Mouse (Mus musculus) liver, embryonic 16.5 days (tissue): Measurements from ENCODE around the gene Lasp1. TPM values are rescaled to one million over a fixed set of nuclear protein-coding genes. Genes with fewer than 3 reads are reported as not detected.
"Not testable (repeated sequence)": the region's sequence is repeated elsewhere in the genome, so short reads cannot be mapped to it uniquely, and the experiment has no call there.

ENCODE experiments used
- ATAC-seq: fragments of 200-750 bp; cut with Nextera tagmentation; 2 replicates; pipeline ENCODE4 v1.8.0; 2017; ENCODE audit warnings: low read depth, mild to moderate bottlenecking, moderate number of reproducible peaks, moderate library complexity
- H3K27ac ChIP-seq: fragments of 300-500 bp; sonication (generic); 2 replicates; pipeline ENCODE4 v1.5.1; 2014; ENCODE audit warnings: mild to moderate bottlenecking, low read length
- H3K27me3 ChIP-seq: fragments of 300-500 bp; sonication (generic); 2 replicates; pipeline ENCODE4 v1.6.1; 2014; ENCODE audit warnings: low read depth, low read length, mixed read lengths; ENCODE audit not compliant: control insufficient read depth, insufficient read depth
- H3K36me3 ChIP-seq: fragments of 300-500 bp; sonication (generic); 2 replicates; pipeline ENCODE4 v1.6.1; 2014; ENCODE audit warnings: mild to moderate bottlenecking; ENCODE audit not compliant: control insufficient read depth, insufficient read depth
- H3K4me1 ChIP-seq: fragments of 300-500 bp; sonication (generic); 2 replicates; pipeline ENCODE4 v1.6.1; 2014; ENCODE audit warnings: low read depth, low read length, mixed read lengths; ENCODE audit not compliant: control insufficient read depth
- H3K4me2 ChIP-seq: fragments of 300-500 bp; sonication (generic); 2 replicates; pipeline ENCODE4 v1.6.1; 2014; ENCODE audit warnings: low read depth, low read length, mixed read lengths
- H3K4me3 ChIP-seq: fragments of 300-500 bp; sonication (generic); 2 replicates; pipeline ENCODE4 v1.5.1; 2014; ENCODE audit warnings: low read depth, mild to moderate bottlenecking, low read length
- H3K9ac ChIP-seq: fragments of 300-500 bp; sonication (generic); 2 replicates; pipeline ENCODE4 v1.6.1; 2014; ENCODE audit warnings: low read depth, low read length
- H3K9me3 ChIP-seq: fragments of 300-500 bp; sonication (generic); replicated peaks from 2 replicates; pipeline ENCODE4 v1.6.1; 2016; ENCODE audit warnings: low read length; ENCODE audit not compliant: control insufficient read depth
- WGBS: fragments of 180-500 bp; shearing (Covaris S2); extraction: QIAGEN DNeasy Blood & Tissue Kit; methylation state at CpG from one replicate; pipeline ENCODE4 v1.1.7; 2014; ENCODE audit not compliant: insufficient replicate concordance; 5-methylcytosine and 5-hydroxymethylcytosine counted together
- polyA plus RNA-seq: library from polyadenylated mRNA; unstranded; fragments of >200 nt; fragmentation: Nextera tagmentation; extraction: Ambion mirVana; gene quantifications from 2 replicates; pipeline ENCODE4 v1.2.1, GENCODE M21; 2015

Lasp1 gene
- polyA plus RNA-seq, 1 experiment from 2014 or later, result 38.3 TPM

- no peak overlapping the region for H3K4me3 ChIP-seq
- no peak overlapping the region for H3K27ac ChIP-seq
- H3K4me2 ChIP-seq, result no peak overlapping the region
- no peaks in the 10 kb centered on the region for H3K9me3 ChIP-seq
- H3K27me3 ChIP-seq, result no peaks in the 10 kb centered on the region
- peak; percentile 35; the same call in 1 of the 2 replicates for ATAC-seq
- H3K36me3 ChIP-seq, result no peaks in the 10 kb centered on the region
- no peaks in the 10 kb centered on the region for H3K4me1 ChIP-seq
- WGBS, result 48% methylated on average over 6 of the region's 6 CpGs
- H3K9ac ChIP-seq, result no peak overlapping the region
Observed at GRCm38 (mm10) chr11:97850367-97850766, 51.6 kb downstream of the Lasp1 start.

DNA sequence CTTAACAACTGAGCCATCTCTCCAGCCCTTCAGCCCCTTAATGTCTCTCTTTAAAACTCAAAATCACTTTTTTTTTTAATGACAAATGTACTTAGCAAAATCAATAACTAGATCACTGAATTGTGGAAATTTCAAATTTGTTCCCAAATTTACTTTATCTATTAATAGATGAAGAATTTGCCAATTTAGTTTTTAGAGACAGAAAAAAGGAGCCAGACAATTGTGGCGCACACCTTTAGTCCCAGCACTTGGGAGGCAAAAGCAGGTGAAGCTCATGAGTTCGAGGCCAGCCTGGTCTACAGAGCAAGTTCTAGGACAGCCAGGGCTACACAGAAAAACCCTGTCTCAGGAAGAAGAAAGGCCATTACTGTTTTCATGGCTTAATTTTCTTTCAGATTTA lies 52.8 kb downstream of the Lasp1 start:
- H3K4me3 ChIP-seq, result no peak overlapping the region

GRCm38 (mm10) chr11:97855473-97855872 lies 56.7 kb downstream of the Lasp1 start:
- no peak overlapping the region for H3K9ac ChIP-seq

More for the DNA sequence above, 52.8 kb downstream of the Lasp1 start:
- Histone ChIP-seq H3K4me2 (no peak overlapping the region), H3K27me3 (no peaks in the 10 kb centered on the region), H3K27ac (no peak overlapping the region), H3K9ac (no peak overlapping the region), H3K36me3 (no peaks in the 10 kb centered on the region), H3K4me1 (no peaks in the 10 kb centered on the region), H3K9me3 (no peaks in the 10 kb centered on the region)
- WGBS, result 63% methylated on average over 2 of the region's 2 CpGs
- ATAC-seq, result no peak

DNA sequence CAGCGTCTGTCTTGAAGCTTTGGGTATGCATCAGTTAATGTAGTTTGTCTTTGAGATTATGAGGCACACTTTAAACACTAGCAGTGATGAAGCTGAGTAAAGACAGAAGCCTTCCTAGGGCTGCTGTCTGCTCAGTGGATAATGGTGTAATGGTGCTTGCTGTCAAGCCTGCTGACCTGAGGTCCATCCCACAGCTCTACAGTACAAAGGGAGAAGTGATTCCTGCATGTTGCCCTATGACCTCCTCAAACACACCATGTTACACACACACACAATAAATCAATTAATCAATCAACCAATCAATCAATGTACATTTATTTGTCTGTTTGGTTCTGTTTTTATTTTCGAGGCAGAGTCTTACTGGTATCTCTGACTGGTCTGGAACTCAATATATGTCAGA lies 63.3 kb downstream of the Lasp1 start:
- H3K4me3 ChIP-seq, result no peak overlapping the region
- no peaks in the 10 kb centered on the region for H3K4me1 ChIP-seq
- no peaks in the 10 kb centered on the region for H3K36me3 ChIP-seq
- no peak overlapping the region for H3K9ac ChIP-seq
- H3K27me3 ChIP-seq, result no peaks in the 10 kb centered on the region
- WGBS, result 47% methylated on average over 2 of the region's 2 CpGs
- no peak overlapping the region for H3K4me2 ChIP-seq
- no peak overlapping the region for H3K27ac ChIP-seq
- H3K9me3 ChIP-seq, result no peaks in the 10 kb centered on the region
- ATAC-seq, result peak; percentile 56

More at GRCm38 (mm10) chr11:97855473-97855872, 56.7 kb downstream of the Lasp1 start:
- Histone ChIP-seq H3K27ac (no peak overlapping the region), H3K4me3 (no peak overlapping the region), H3K4me1 (no peaks in the 10 kb centered on the region), H3K27me3 (no peaks in the 10 kb centered on the region), H3K36me3 (no peaks in the 10 kb centered on the region), H3K9me3 (no peaks in the 10 kb centered on the region), H3K4me2 (no peak overlapping the region)
- no peak for ATAC-seq
- WGBS, result 58% methylated on average over 2 of the region's 2 CpGs

DNA sequence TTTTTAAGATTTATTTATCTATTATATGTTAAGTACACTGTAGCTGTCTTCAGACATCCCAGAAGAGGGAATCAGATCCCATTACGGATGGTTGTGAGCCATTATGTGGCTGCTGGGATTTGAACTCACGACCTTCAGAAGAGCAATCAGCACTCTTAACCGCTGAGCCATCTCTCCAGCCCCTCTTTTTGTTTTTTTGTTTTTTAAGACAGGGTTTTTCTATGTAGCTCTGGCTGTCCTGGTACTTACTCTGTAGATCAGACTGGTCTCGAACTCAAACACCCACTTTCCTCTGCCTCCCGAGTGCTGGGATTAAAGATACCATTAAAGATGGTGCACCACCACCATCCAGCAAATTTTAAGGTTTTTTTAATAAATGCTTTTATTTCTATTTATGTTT lies 66.6 kb downstream of the Lasp1 start:
- no peaks in the 10 kb centered on the region for H3K36me3 ChIP-seq
- no peak overlapping the region for H3K27ac ChIP-seq
- H3K4me1 ChIP-seq, result no peaks in the 10 kb centered on the region
- H3K9ac ChIP-seq, result no peak overlapping the region
- no peaks in the 10 kb centered on the region for H3K9me3 ChIP-seq
- WGBS, result 65% methylated on average over 5 of the region's 5 CpGs
- no peak for ATAC-seq
- no peaks in the 10 kb centered on the region for H3K27me3 ChIP-seq
- no peak overlapping the region for H3K4me2 ChIP-seq
- no peak overlapping the region for H3K4me3 ChIP-seq

GRCm38 (mm10) chr11:97866091-97866888 lies 67.5 kb downstream of the Lasp1 start:
- peak; percentile 71 for ATAC-seq
- H3K36me3 ChIP-seq, result no peaks in the 10 kb centered on the region
- H3K27me3 ChIP-seq, result no peaks in the 10 kb centered on the region
- H3K9ac ChIP-seq, result no peak overlapping the region
- H3K4me2 ChIP-seq, result no peak overlapping the region
- H3K27ac ChIP-seq, result no peak overlapping the region
- H3K4me3 ChIP-seq, result no peak overlapping the region
- no peaks in the 10 kb centered on the region for H3K9me3 ChIP-seq
- H3K4me1 ChIP-seq, result no peaks in the 10 kb centered on the region
- 77% methylated on average over 3 of the region's 3 CpGs for WGBS

GRCm38 (mm10) chr11:97867591-97867990 lies 68.8 kb downstream of the Lasp1 start:
- WGBS, result 64% methylated on average over 3 of the region's 3 CpGs
- ATAC-seq, result no peak
- Histone ChIP-seq H3K36me3 (no peaks in the 10 kb centered on the region), H3K4me3 (no peak overlapping the region), H3K4me1 (no peaks in the 10 kb centered on the region), H3K4me2 (no peak overlapping the region), H3K9ac (no peak overlapping the region), H3K27ac (no peak overlapping the region), H3K27me3 (no peaks in the 10 kb centered on the region), H3K9me3 (no peaks in the 10 kb centered on the region)

DNA sequence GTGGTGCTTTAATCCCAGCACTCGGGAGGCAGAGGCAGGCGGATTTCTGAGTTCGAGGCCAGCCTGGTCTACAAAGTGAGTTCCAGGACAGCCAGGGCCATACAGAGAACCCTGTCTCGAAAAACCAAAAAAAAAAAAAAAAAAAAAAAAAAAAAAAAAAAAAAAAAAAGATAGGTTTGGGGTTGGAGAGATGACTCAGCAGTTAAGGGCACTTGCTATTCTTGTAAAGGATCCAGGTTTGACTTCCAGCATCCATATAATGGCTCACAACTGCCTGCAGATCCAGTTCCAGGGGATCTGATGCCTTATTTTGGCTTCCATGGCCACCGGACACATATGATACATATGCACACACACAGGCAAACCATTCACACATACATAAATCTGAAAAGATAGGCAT lies 73.6 kb downstream of the Lasp1 start:
- ATAC-seq, H3K27me3 ChIP-seq, H3K4me1 ChIP-seq, H3K36me3 ChIP-seq, H3K4me3 ChIP-seq, H3K9ac ChIP-seq, H3K9me3 ChIP-seq, H3K4me2 ChIP-seq, H3K27ac ChIP-seq: not testable (repeated sequence)
- WGBS, result 64% methylated on average over 5 of the region's 5 CpGs

- H3K36me3 ChIP-seq, result no peaks in the 10 kb centered on the region
- H3K27ac ChIP-seq, result no peak overlapping the region
- no peaks in the 10 kb centered on the region for H3K9me3 ChIP-seq
- H3K4me2 ChIP-seq, result no peak overlapping the region
- H3K4me3 ChIP-seq, result no peak overlapping the region
- 71% methylated on average over 1 of the region's 1 CpGs for WGBS
- no peak for ATAC-seq
- H3K4me1 ChIP-seq, result no peaks in the 10 kb centered on the region
- no peak overlapping the region for H3K9ac ChIP-seq
- no peaks in the 10 kb centered on the region for H3K27me3 ChIP-seq
Observed at GRCm38 (mm10) chr11:97874396-97874795, 75.6 kb downstream of the Lasp1 start.
